In the genomic region with DNA sequence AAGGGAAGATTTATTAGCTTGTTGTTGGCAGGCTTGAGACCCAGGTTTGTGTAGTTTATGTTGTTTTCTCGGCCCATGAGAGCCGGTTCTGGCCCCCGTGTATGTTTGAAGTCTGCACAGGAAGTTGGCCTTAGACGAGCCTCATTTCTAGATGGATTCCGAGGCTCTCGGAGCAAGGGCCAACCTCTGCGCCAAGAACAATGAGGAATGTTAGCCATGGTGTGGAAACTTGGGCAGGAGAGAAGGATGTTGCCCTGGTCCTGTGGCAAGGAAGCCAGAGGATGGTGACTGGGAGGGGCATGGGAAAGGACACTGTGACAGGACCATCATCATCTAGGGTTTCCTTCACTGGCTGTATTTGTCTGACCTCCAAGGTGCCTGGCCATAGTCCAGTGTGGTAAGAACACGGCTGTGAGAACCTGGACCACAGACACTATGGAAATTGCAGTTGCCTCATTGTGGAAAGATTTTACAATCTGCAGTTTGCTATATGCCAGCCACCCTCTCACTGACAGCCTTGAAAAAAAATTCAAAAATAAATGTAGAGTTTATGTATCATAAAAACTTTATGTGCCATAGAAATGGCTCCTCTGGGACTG, we compare ENCODE assay signal across 20 mouse cellular contexts.
DNase-seq lines count a peak whose midpoint lies in the region; ATAC-seq lines count a peak whose summit lies in the region.
"Had no signal": no experiment of that assay in that cellular context is flagged by ENCODE, and none has a peak within 500 bp of the region (broad histone marks: within the 10 kb centered on the region; RNA-seq: fewer than 3 reads in every experiment).

No protein-coding gene starts in this region.

- H3K4me2 ChIP-seq in limb, embryonic 12.5 days: no peak overlapping the region
- H3K4me2 ChIP-seq in intestine, embryonic 16.5 days (ENCODE audit: low read depth, low read length): no peak overlapping the region
- H3K4me2 ChIP-seq: embryonic facial prominence, embryonic 13.5 days; forebrain, embryonic 13.5 days; heart, embryonic 13.5 days; hindbrain, embryonic 12.5 days had no signal

- no peaks in the 10 kb centered on the region for H3K36me3 ChIP-seq in limb, embryonic 12.5 days
- no peaks in the 10 kb centered on the region for H3K36me3 ChIP-seq in limb, embryonic 10.5 days
- H3K36me3 ChIP-seq in intestine, embryonic 16.5 days (ENCODE audit: control insufficient read depth, insufficient read depth, low read length): no peaks in the 10 kb centered on the region
- H3K36me3 ChIP-seq: embryonic facial prominence, embryonic 13.5 days; heart, embryonic 13.5 days; hindbrain, embryonic 12.5 days had no signal

- ATAC-seq in limb, embryonic 12.5 days (ENCODE audit: insufficient number of reproducible peaks, insufficient read depth, low FRiP score, low TSS enrichment, low read depth): 0 out of 2 replicates have a peak, but pooled peaks have one; percentile 47
- ATAC-seq in intestine, embryonic 16.5 days: no peak
- ATAC-seq: forebrain, embryonic 13.5 days; forebrain, postnatal 0 days; hindbrain, embryonic 16.5 days; inflammation-experienced regulatory T-cells, adult 6 months had no signal

- 58% methylated on average over 8 of the region's 8 CpGs for WGBS in limb, embryonic 12.5 days
- 83% methylated on average over 8 of the region's 8 CpGs for WGBS in limb, embryonic 10.5 days
- WGBS in intestine, embryonic 16.5 days: 74% methylated on average over 8 of the region's 8 CpGs

- H3K4me3 ChIP-seq in limb, embryonic 12.5 days (replicated peaks): no peak overlapping the region
- H3K4me3 ChIP-seq in limb, embryonic 10.5 days: no peak overlapping the region
- H3K4me3 ChIP-seq in intestine, embryonic 16.5 days (ENCODE audit: low read length): no peak overlapping the region
- H3K4me3 ChIP-seq: embryonic facial prominence, embryonic 13.5 days; forebrain, embryonic 13.5 days; heart, embryonic 13.5 days; hindbrain, embryonic 12.5 days had no signal

- intact Hi-C loops in gastrocnemius, postnatal 36 days (cut with DNase I): no loop called here

- H3K27me3 ChIP-seq in limb, embryonic 12.5 days: no peaks in the 10 kb centered on the region
- H3K27me3 ChIP-seq in limb, embryonic 10.5 days (ENCODE audit: low read depth, poor library complexity, severe bottlenecking): no peaks in the 10 kb centered on the region
- H3K27me3 ChIP-seq in intestine, embryonic 16.5 days (replicated peaks; ENCODE audit: control insufficient read depth, insufficient read depth, low read length): no peaks in the 10 kb centered on the region
- H3K27me3 ChIP-seq: embryonic facial prominence, embryonic 13.5 days; forebrain, embryonic 13.5 days; heart, embryonic 13.5 days; hindbrain, embryonic 12.5 days had no signal

- H3K4me1 ChIP-seq in limb, embryonic 12.5 days (replicated peaks): peaks cover 9% of the 10 kb centered on the region; the same call in 1 of the 2 replicates
- no peaks in the 10 kb centered on the region for H3K4me1 ChIP-seq in limb, embryonic 10.5 days
- no peaks in the 10 kb centered on the region for H3K4me1 ChIP-seq in intestine, embryonic 16.5 days (ENCODE audit: control insufficient read depth, insufficient read depth, low read length)
- H3K4me1 ChIP-seq: embryonic facial prominence, embryonic 13.5 days; forebrain, embryonic 13.5 days; hindbrain, embryonic 12.5 days had no signal

- no peak overlapping the region for H3K27ac ChIP-seq in limb, embryonic 12.5 days
- no peak overlapping the region for H3K27ac ChIP-seq in limb, embryonic 10.5 days
- H3K27ac ChIP-seq in intestine, embryonic 16.5 days (ENCODE audit: low read length): no peak overlapping the region
- H3K27ac ChIP-seq: embryonic facial prominence, embryonic 13.5 days; forebrain, embryonic 13.5 days; heart, embryonic 13.5 days; hindbrain, embryonic 12.5 days had no signal

- no peak for DNase-seq in limb, embryonic 10.5 days (ENCODE audit: low spot score)
- peak; percentile 26 to 37 for DNase-seq in gastrocnemius, adult 8-10 months (ENCODE audit: low spot score in 2 of 2)
- peak; percentile 35 to 53 for DNase-seq in gastrocnemius, postnatal 36 days
- DNase-seq in skeletal muscle tissue, adult 2 months (ENCODE audit: low read depth, low spot score): peak; percentile 67
- no peak for DNase-seq in embryo, embryonic 10 days (ENCODE audit: low spot score)
- DNase-seq in layer of hippocampus, postnatal 14 days (ENCODE audit: low spot score in 2 of 2): no peak
- DNase-seq: adrenal gland, adult 8-10 months; cerebellum, adult 11-12 months; cerebellum, adult 9-10 months; cerebellum, postnatal 25 days; forebrain, postnatal 0 days; heart, postnatal 4 days had no signal

- no peaks in the 10 kb centered on the region for H3K9me3 ChIP-seq in limb, embryonic 12.5 days
- no peaks in the 10 kb centered on the region for H3K9me3 ChIP-seq in limb, embryonic 10.5 days (replicated peaks)
- H3K9me3 ChIP-seq in intestine, embryonic 16.5 days (ENCODE audit: control insufficient read depth, low read length): no peaks in the 10 kb centered on the region
- H3K9me3 ChIP-seq: embryonic facial prominence, embryonic 13.5 days; forebrain, embryonic 13.5 days; heart, embryonic 13.5 days; hindbrain, embryonic 12.5 days had no signal

- no peak overlapping the region for H3K9ac ChIP-seq in limb, embryonic 12.5 days (replicated peaks)
- H3K9ac ChIP-seq in intestine, embryonic 16.5 days (ENCODE audit: low read depth, low read length): no peak overlapping the region
- H3K9ac ChIP-seq: embryonic facial prominence, embryonic 13.5 days; forebrain, embryonic 13.5 days; forebrain, postnatal 0 days; heart, embryonic 13.5 days; hindbrain, embryonic 12.5 days had no signal

Comparison
In these comparisons a context has a peak if more than half of its experiments do, and no peak if none do; other contexts are left out.
1. DNase-seq: peak in gastrocnemius, adult 8-10 months (2 of 2), gastrocnemius, postnatal 36 days (2 of 2) and skeletal muscle tissue, adult 2 months (single experiment); none in limb, embryonic 10.5 days (single experiment), embryo, embryonic 10 days (single experiment) and layer of hippocampus, postnatal 14 days (0 of 2).